Mouse (Mus musculus) MEL (cell line): ENCODE results near the gene Dctn5. TPM values are rescaled to one million over a fixed set of nuclear protein-coding genes. Genes with fewer than 3 reads are reported as not detected.
A peak's percentile ranks its signal among the peaks of the same experiment; 100 is the strongest.

Source experiments
- DNase-seq: peaks from one replicate; pipeline ENCODE4 v3.0.0; 2011; ENCODE audit warnings: low read depth, low spot score
- H3K27ac ChIP-seq: 2 replicates; pipeline ENCODE4 v1.5.1; 2012; ENCODE audit warnings: low read depth, mild to moderate bottlenecking, control low read depth, low read length, moderate library complexity; ENCODE audit not compliant: control insufficient read depth
- H3K27me3 ChIP-seq, 2 experiments: fragments of 150-350 bp in 1 of 2; sonication (generic) in 1 of 2; 2 replicates each; pipeline ENCODE4 v1.6.1; 2012; ENCODE audit warnings: low read length in 2 of 2, mild to moderate bottlenecking in 2 of 2, improper control_type of control experiment in 1 of 2, moderate library complexity in 1 of 2; ENCODE audit not compliant: insufficient read depth in 2 of 2, control insufficient read depth in 1 of 2
- H3K36me3 ChIP-seq, 2 experiments: 2 replicates each; pipeline ENCODE4 v1.6.1; 2012 to 2014; ENCODE audit warnings: low read length in 2 of 2, improper control_type of control experiment in 1 of 2, inconsistent platforms in 1 of 2, mild to moderate bottlenecking in 1 of 2; ENCODE audit not compliant: insufficient read depth in 2 of 2, control insufficient read depth in 1 of 2
- H3K4me1 ChIP-seq, 2 experiments: fragments of 150-350 bp in 1 of 2; sonication (generic) in 1 of 2; 2 replicates each; pipeline ENCODE4 v1.6.1; 2012; ENCODE audit warnings: low read length in 2 of 2, improper control_type of control experiment in 1 of 2, mild to moderate bottlenecking in 1 of 2; ENCODE audit not compliant: insufficient read depth in 2 of 2, control insufficient read depth in 1 of 2
- H3K4me3 ChIP-seq, 2 experiments: fragments of 150-350 bp in 1 of 2; sonication (generic) in 1 of 2; 2 replicates each; pipeline ENCODE4 v1.5.1; 2012; ENCODE audit warnings: low read depth in 2 of 2, low read length in 2 of 2, mild to moderate bottlenecking in 2 of 2, moderate library complexity in 2 of 2, control low read depth in 1 of 2, improper control_type of control experiment in 1 of 2; ENCODE audit not compliant: control insufficient read depth in 1 of 2, insufficient read depth in 1 of 2
- H3K79me2 ChIP-seq: 2 replicates; pipeline ENCODE4 v1.6.1; 2012; ENCODE audit warnings: mild to moderate bottlenecking, low read length, moderate library complexity; ENCODE audit not compliant: control insufficient read depth, poor library complexity, insufficient read depth
- H3K9ac ChIP-seq: 2 replicates; pipeline ENCODE4 v1.6.1; 2012; ENCODE audit warnings: low read depth, mild to moderate bottlenecking, control low read depth, low read length, moderate library complexity; ENCODE audit not compliant: control insufficient read depth, poor library complexity, severe bottlenecking
- H3K9me3 ChIP-seq: fragments of 150-350 bp; sonication (generic); replicated peaks from 2 replicates; pipeline ENCODE4 v1.6.1; 2012; ENCODE audit warnings: mild to moderate bottlenecking, low read length, improper control_type of control experiment, moderate library complexity; ENCODE audit not compliant: insufficient read depth
- BHLHE40 ChIP-seq: IDR thresholded peaks from 2 replicates; pipeline ENCODE4 v1.6.1; 2012; ENCODE audit warnings: low read depth, mild to moderate bottlenecking, inconsistent platforms, low read length, improper control_type of control experiment, borderline replicate concordance
- CTCF ChIP-seq, 3 experiments: IDR thresholded peaks in 2 of 3; conservative IDR thresholded peaks in 1 of 3; 2 replicates each; pipeline ENCODE4 v1.5.1; 2011 to 2012; ENCODE audit warnings: low read length in 3 of 3, low read depth in 2 of 3, mild to moderate bottlenecking in 2 of 3, improper control_type of control experiment in 1 of 3, inconsistent platforms in 1 of 3, mixed read lengths in 1 of 3, moderate library complexity in 1 of 3; ENCODE audit not compliant: control insufficient read depth in 1 of 3, insufficient read depth in 1 of 3, poor library complexity in 1 of 3, severe bottlenecking in 1 of 3
- ETS1 ChIP-seq: IDR thresholded peaks from 2 replicates; pipeline ENCODE4 v1.6.1; 2012; ENCODE audit warnings: low read depth, mild to moderate bottlenecking, inconsistent platforms, low read length, improper control_type of control experiment, moderate library complexity
- GABPA ChIP-seq: IDR thresholded peaks from 2 replicates; pipeline ENCODE4 v1.6.1; 2012; ENCODE audit warnings: low read depth, mild to moderate bottlenecking, inconsistent platforms, low read length, improper control_type of control experiment, moderate library complexity
- GATA1 ChIP-seq: IDR thresholded peaks from 2 replicates; pipeline ENCODE4 v1.6.1; 2011; ENCODE audit warnings: low read depth, low read length, improper control_type of control experiment
- MAX ChIP-seq: IDR thresholded peaks from 2 replicates; pipeline ENCODE4 v1.6.1; 2011; ENCODE audit warnings: low read length, improper control_type of control experiment
- MAZ ChIP-seq: IDR thresholded peaks from 2 replicates; pipeline ENCODE4 v1.6.1; 2012; ENCODE audit warnings: low read depth, mild to moderate bottlenecking, inconsistent platforms, low read length, improper control_type of control experiment
- MXI1 ChIP-seq: IDR thresholded peaks from 2 replicates; pipeline ENCODE4 v1.6.1; 2011; ENCODE audit warnings: mild to moderate bottlenecking, low read depth, low read length, improper control_type of control experiment
- NELFE ChIP-seq: IDR thresholded peaks from 2 replicates; pipeline ENCODE4 v1.6.1; 2011; ENCODE audit warnings: low read depth, low read length, improper control_type of control experiment
- POLR2A ChIP-seq, 2 experiments: IDR thresholded peaks; 2 replicates each; pipeline ENCODE4 v1.6.1; 2011 to 2012; ENCODE audit warnings: low read length in 2 of 2, mild to moderate bottlenecking in 2 of 2, control low read depth in 1 of 2, improper control_type of control experiment in 1 of 2, low read depth in 1 of 2, moderate library complexity in 1 of 2; ENCODE audit not compliant: control insufficient read depth in 1 of 2, insufficient read depth in 1 of 2, poor library complexity in 1 of 2
- POLR2AphosphoS5 ChIP-seq: IDR thresholded peaks from 2 replicates; pipeline ENCODE4 v1.6.1; 2012; ENCODE audit warnings: low read depth, borderline replicate concordance, mild to moderate bottlenecking, inconsistent platforms, low read length, moderate library complexity, mixed read lengths
- RCOR1 ChIP-seq: IDR thresholded peaks from 2 replicates; pipeline ENCODE4 v1.6.1; 2012; ENCODE audit warnings: low read depth, mild to moderate bottlenecking, inconsistent platforms, low read length, improper control_type of control experiment
- SIN3A ChIP-seq: IDR thresholded peaks from 2 replicates; pipeline ENCODE4 v1.6.1; 2012; ENCODE audit warnings: low read length, improper control_type of control experiment, inconsistent platforms
- TAL1 ChIP-seq: IDR thresholded peaks from 2 replicates; pipeline ENCODE4 v1.6.1; 2012; ENCODE audit warnings: mild to moderate bottlenecking, inconsistent platforms, low read length, moderate library complexity, mixed read lengths
- TCF12 ChIP-seq: IDR thresholded peaks from 2 replicates; pipeline ENCODE4 v1.6.1; 2014; ENCODE audit warnings: low read depth, mild to moderate bottlenecking, inconsistent platforms, low read length, improper control_type of control experiment, moderate library complexity
- UBTF ChIP-seq: IDR thresholded peaks from 2 replicates; pipeline ENCODE4 v1.6.1; 2012; ENCODE audit warnings: low read depth, mild to moderate bottlenecking, inconsistent platforms, low read length, improper control_type of control experiment, moderate library complexity, borderline replicate concordance; ENCODE audit not compliant: insufficient read depth
- USF1 ChIP-seq: IDR thresholded peaks from 2 replicates; pipeline ENCODE4 v1.6.1; 2014; ENCODE audit warnings: low read depth, mild to moderate bottlenecking, inconsistent platforms, low read length, improper control_type of control experiment, moderate library complexity
- ZNF384 ChIP-seq: IDR thresholded peaks from 2 replicates; pipeline ENCODE4 v1.6.1; 2012; ENCODE audit warnings: low read depth, mild to moderate bottlenecking, inconsistent platforms, low read length, improper control_type of control experiment
- polyA plus RNA-seq, 2 experiments: library from polyadenylated mRNA; stranded (reverse) in 1 of 2; unstranded in 1 of 2; fragments of >175 nt in 1 of 2; fragments of >200 nt in 1 of 2; gene quantifications; 2 replicates each; pipeline versions ENCODE4 v1.2.1 to v1.2.4; 2012; ENCODE audit warnings: low replicate concordance in 2 of 2, low read depth in 1 of 2; ENCODE audit not compliant: insufficient read length in 2 of 2, insufficient read depth in 1 of 2, missing spikeins in 1 of 2
- total RNA-seq: library from RNA; depleted of rRNA; stranded (reverse); fragments of 300-350 nt; gene quantifications from 2 replicates; pipeline ENCODE4 v1.2.3, GENCODE M21; 2012

The Dctn5 gene
- total and polyA plus RNA-seq, 3 experiments = 54.2 to 203 (median 71.3) TPM

DNA sequence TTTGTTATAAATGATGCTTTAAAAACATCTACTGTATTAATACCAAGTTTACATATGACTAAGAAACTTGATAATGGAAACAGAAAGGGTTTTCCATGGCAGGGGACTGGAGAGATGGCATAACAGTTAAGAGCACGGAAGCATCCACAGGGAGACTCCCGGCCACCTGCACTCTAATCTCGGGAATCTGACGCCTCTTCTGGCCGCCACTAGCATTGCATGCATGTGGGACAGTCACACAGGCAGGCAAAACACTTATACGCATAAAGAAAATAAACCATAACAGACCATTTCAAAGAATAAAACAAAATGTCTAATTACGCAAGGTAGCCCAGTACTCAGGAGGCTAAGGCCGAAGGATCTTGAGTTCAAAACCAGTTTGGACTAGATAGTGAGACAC is 7.2 kb upstream of the Dctn5 start:
- no peak overlapping the region for H3K9ac ChIP-seq
- no peak overlapping the region for H3K4me3 ChIP-seq
- no peaks in the 10 kb centered on the region for H3K79me2 ChIP-seq
- TF ChIP-seq MXI1 (no peak), CTCF (IDR thresholded peaks at IDR 0.05 in 2 of 3, conservative IDR thresholded peaks at IDR 0.05 in 1 of 3; ENCODE audit: control insufficient read depth in 1 of 3, insufficient read depth in 1 of 3, low read depth in 2 of 3, low read length in 3 of 3, poor library complexity in 1 of 3, severe bottlenecking in 1 of 3) (0 out of 6 replicates have a peak, but pooled peaks of 1 of the 3 experiments have one; percentile 14)
- H3K36me3 ChIP-seq = peaks cover 0 to 29% of the 10 kb centered on the region in 2 experiments; a peak in 2 of 4 replicates
- no peak overlapping the region for H3K27ac ChIP-seq
- no peaks in the 10 kb centered on the region for H3K27me3 ChIP-seq
- DNase-seq = no peak
- H3K4me1 ChIP-seq = no peaks in the 10 kb centered on the region
- H3K9me3 ChIP-seq = no peaks in the 10 kb centered on the region

DNA sequence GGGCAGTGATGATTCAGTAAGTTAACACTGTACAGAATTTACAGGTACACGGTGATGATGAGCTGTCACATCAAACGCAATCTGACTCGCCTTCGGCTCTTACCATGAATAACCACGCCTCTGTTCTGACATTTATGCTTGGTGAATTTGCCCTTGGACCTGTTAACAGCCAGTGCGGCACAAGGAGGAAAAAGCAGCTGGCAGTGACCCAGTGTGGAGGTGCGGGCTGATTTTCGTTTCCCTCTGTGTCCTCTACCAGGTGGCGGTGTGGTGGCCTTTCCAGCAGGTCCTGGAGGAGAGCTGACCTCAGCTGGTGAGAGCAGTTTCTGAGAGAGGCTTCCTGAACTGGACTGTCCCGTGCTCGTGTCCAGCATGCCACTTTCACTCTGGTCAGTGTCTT is 5.9 kb upstream of the Dctn5 start:
- Histone ChIP-seq H3K4me1 (peaks cover 0 to 2% of the 10 kb centered on the region in 2 experiments; a peak in 1 of 4 replicates), H3K27ac (no peak overlapping the region), H3K9ac (no peak overlapping the region), H3K9me3 (no peaks in the 10 kb centered on the region), H3K79me2 (peaks cover 8% of the 10 kb centered on the region), H3K27me3 (no peaks in the 10 kb centered on the region), H3K36me3 (peaks cover 8 to 26% of the 10 kb centered on the region in 2 experiments), H3K4me3 (no peak overlapping the region)
- DNase-seq = no peak
- TF ChIP-seq TAL1 (no peak), UBTF (no peak), POLR2A (IDR thresholded peaks at IDR 0.05; ENCODE audit: control insufficient read depth in 1 of 2, insufficient read depth in 1 of 2, low read depth in 1 of 2, low read length in 2 of 2, poor library complexity in 1 of 2) (no peak), POLR2AphosphoS5 (no peak), SIN3A (no peak)

DNA sequence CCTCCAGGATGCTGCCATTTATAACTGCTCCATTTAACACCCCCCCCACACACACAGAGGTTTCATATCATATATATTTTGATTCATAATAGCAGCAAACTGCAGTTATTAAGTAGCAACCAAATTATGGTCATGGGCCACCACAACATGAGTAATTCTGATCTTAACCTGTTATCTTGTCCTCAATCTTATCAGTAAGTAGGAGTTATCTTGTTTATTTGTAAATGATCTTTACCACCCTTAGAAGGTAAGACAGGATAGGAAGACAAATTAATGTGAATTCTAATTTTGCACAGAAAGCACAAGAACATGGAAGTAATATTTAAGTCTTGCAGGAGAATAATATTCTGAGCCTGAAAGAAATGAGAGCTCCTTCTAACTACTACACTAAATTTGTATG is 1.0 kb upstream of the Dctn5 start:
- Histone ChIP-seq H3K79me2 (peaks cover 19% of the 10 kb centered on the region), H3K36me3 (peaks cover 12 to 13% of the 10 kb centered on the region in 2 experiments), H3K4me1 (peaks cover 2 to 4% of the 10 kb centered on the region in 2 experiments; a peak in 2 of 4 replicates), H3K9ac (peak overlapping the region; percentile 96), H3K27ac (no peak overlapping the region), H3K27me3 (no peaks in the 10 kb centered on the region), H3K9me3 (no peaks in the 10 kb centered on the region), H3K4me3 (peak overlapping the region; percentile 70 to 99)
- DNase-seq = no peak
- TF ChIP-seq BHLHE40 (no peak), GATA1 (peak; percentile 70)
- TF ChIP-seq, all 39 proteins: peak for 1

DNA sequence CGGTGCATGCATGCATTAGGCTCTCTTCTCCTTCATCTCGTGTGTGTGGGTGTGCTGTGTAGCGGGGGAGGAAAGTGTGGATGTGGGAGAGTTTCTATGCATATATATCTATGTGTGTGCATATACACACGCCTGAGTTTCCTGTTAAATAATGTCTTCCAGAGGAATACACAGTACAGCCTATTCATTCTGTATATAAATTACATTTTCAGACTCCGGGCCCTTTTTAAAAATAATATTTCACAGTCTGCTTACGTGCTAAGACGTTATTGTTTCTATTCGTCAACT is 441 bp downstream of the Dctn5 start:
- no peak for DNase-seq
- Histone ChIP-seq H3K4me1 (peaks cover 2 to 4% of the 10 kb centered on the region in 2 experiments; a peak in 2 of 4 replicates), H3K79me2 (peaks cover 19% of the 10 kb centered on the region), H3K9me3 (no peaks in the 10 kb centered on the region), H3K4me3 (peak overlapping the region; percentile 66 to 99), H3K27ac (peak overlapping the region; percentile 80), H3K27me3 (no peaks in the 10 kb centered on the region), H3K36me3 (peaks cover 9 to 13% of the 10 kb centered on the region in 2 experiments), H3K9ac (peak overlapping the region; percentile 93)
- TF ChIP-seq GABPA (no peak), USF1 (no peak), ZNF384 (no peak), TAL1 (no peak), MAX (no peak), RCOR1 (no peak), MAZ (no peak; the same call in 1 of the 2 replicates), TCF12 (no peak), CTCF (IDR thresholded peaks at IDR 0.05 in 2 of 3, conservative IDR thresholded peaks at IDR 0.05 in 1 of 3; ENCODE audit: control insufficient read depth in 1 of 3, insufficient read depth in 1 of 3, low read depth in 2 of 3, low read length in 3 of 3, poor library complexity in 1 of 3, severe bottlenecking in 1 of 3) (no peak), BHLHE40 (no peak), POLR2A (IDR thresholded peaks at IDR 0.05; ENCODE audit: control insufficient read depth in 1 of 2, insufficient read depth in 1 of 2, low read depth in 1 of 2, low read length in 2 of 2, poor library complexity in 1 of 2) (no peak), MXI1 (no peak), NELFE (no peak), ETS1 (no peak)
